Mouse (Mus musculus) kidney, adult 2 months (tissue): ENCODE measurements around the gene Tgfbi.

Source experiments
- CTCF ChIP-seq: fragments of 200-500 bp; conservative IDR thresholded peaks from 2 replicates; pipeline ENCODE4 v1.5.1; 2011; ENCODE audit warnings: low read depth, mild to moderate bottlenecking, control low read depth, low read length, moderate library complexity, mixed read lengths; ENCODE audit not compliant: insufficient read depth, insufficient read length
- POLR2A ChIP-seq: fragments of 200-500 bp; IDR thresholded peaks from one replicate; pipeline ENCODE4 v1.6.1; 2011; ENCODE audit warnings: low read depth, low read length, control low read depth

- TF ChIP-seq CTCF (no peak), POLR2A (no peak)
Observed at GRCm38 (mm10) chr13:56607846-56608245, 1.5 kb upstream of the Tgfbi start.
